Mouse (Mus musculus) gastrocnemius, postnatal 14 days (tissue): ENCODE results near the gene RPS10-NUDT3. TPM values are rescaled to one million over a fixed set of nuclear protein-coding genes. Genes with fewer than 3 reads are reported as not detected.
A peak's percentile ranks its signal among the peaks of the same experiment; 100 is the strongest.

Source experiments
- DNase-seq: peaks from one replicate; pipeline ENCODE4 v3.0.0; 2021; ENCODE audit warnings: mixed read lengths
- intact Hi-C: fragments of 180-260 bp; cut with DNase I; formaldehyde crosslinking; loops from one replicate; pipeline ENCODE4 v1.15.1; 2025; ENCODE audit warnings: low total_unique reads
- total RNA-seq, 2 experiments: library from RNA; stranded (reverse); gene quantifications; 2 replicates each; pipeline ENCODE4 v1.2.3; 2021

The RPS10-NUDT3 gene
- total RNA-seq, 2 experiments from 2014 or later, result not detected

DNA sequence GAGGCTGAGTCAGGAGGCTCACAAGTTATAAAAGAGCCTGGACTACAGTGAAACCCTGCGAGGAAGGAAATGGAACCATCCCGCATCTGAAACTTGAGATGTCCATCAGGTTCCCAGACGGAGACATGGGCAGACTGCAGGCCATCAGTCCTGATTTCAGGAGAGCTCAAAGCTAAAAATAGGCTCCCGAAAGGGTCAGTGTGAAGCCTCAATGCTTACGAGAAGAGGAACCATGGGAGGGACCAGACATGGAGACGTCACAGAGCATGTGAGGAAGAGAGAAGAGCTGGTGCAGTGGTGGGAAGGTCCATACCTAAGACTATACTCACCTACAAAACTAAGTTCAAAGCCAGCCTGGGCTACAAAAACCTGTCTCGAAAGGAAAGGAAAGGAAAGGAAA is 19.6 kb downstream of the RPS10-NUDT3 start:
- no peak for DNase-seq
- intact Hi-C loops, result no loop called here

DNA sequence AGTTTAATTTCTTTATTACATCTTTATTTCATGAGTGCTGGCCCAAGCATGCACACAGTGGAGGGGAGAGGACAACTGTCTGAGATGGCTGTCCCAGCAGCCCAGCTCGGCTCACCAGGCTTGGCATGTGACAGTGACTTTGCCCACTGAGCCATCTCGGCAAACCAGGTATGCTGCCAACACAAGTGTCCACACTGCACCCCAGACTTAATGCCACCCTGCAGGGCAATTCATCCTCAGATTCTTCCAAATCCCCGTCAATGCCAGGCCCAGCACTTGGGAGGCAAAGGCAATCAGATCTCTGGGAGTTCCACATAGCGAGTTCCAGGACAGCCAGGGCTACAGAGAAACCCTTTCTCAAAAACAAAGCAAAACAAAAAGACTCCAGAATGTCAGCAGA is 22.0 kb downstream of the RPS10-NUDT3 start:
- intact Hi-C loops, result no loop called here
- no peak for DNase-seq

- intact Hi-C loops, result no loop called here
- DNase-seq, result no peak
Observed at GRCm38 (mm10) chr17:27611994-27612393, 23.0 kb downstream of the RPS10-NUDT3 start.

- intact Hi-C loops, result no loop called here
- no peak for DNase-seq
Observed at GRCm38 (mm10) chr17:27611519-27611884, 23.5 kb downstream of the RPS10-NUDT3 start.

DNA sequence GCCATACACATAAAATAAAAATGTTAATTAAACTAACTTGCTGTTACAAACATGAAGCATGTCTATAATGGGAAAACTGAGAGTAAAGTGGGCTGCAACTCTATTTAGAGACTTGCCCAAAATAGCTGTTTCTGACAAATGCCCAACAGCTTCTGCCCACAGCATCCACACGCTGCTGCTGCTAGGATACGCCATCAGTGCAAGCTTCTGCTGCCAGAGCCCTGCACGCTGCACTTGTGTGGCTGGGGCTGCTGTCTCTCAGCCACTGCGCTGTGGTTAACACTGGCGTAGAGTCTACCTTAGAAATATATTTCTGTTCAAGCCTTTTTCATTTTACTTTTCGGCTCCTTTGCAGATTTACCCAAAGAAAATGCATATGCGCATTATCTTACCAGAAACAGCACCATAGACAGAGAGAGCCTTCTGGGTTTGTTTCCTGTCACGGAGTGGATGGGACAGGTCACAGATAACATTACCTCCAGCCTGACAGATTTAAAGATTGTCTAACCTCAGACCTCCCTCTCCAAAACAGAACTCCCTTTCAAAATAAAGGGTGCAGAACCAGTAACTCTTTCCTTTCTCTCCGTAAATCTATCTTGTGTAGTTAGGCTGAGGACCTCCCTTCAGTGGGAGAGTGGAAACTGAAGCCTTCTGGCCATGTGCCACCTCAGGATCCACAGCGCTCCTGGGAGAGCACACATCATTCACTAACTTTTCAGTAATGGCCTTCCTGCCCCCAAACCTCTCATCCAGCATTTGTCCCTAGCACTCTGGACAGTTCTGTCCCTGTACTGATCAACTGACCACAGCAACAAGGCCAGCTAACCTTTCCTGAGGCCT is 24.1 kb downstream of the RPS10-NUDT3 start:
- no peak for DNase-seq
- intact Hi-C loops, result no loop called here

DNA sequence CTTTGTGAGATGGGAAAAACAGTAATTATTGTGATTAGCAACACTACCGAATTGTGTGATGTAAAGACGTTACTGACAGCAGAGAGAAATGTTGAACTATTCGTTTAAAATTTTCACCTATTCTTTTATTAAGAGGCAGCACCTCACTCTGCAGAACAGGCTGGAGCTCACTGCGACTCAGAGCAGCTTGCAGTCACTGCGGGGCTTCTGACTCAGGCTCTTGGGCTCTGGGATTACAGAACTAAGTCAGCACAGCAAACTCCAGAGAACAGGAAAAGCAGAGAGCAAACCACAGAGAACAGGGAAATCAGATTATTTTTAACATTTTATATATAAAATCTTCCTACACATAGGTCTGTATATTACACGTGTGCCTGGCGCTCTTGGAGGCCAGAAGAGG is 25.4 kb downstream of the RPS10-NUDT3 start:
- intact Hi-C loops, result no loop called here
- DNase-seq, result no peak

GRCm38 (mm10) chr17:27603522-27604234 is 31.3 kb downstream of the RPS10-NUDT3 start:
- DNase-seq, result peak; percentile 59
- intact Hi-C loops, result no loop called here

DNA sequence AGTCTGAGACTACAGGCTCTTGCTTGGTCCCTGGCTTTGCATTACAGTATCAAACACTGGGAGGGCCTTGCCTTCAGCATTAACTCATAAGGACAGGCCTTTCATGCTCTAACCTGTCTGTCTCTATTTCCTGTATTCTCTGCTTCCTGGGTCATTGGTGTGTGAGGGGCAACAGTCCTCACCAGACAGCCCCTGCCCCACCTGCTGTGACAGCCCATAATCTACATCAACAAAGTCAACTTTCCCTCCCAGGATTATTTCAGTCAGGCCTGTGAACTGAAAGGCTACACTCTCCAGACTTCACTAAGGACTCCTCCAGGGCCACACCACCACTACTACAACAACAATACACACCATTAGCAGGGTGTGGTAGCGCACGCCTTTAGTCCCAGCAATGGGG is 32.0 kb downstream of the RPS10-NUDT3 start:
- DNase-seq, result no peak
- intact Hi-C loops, result no loop called here

DNA sequence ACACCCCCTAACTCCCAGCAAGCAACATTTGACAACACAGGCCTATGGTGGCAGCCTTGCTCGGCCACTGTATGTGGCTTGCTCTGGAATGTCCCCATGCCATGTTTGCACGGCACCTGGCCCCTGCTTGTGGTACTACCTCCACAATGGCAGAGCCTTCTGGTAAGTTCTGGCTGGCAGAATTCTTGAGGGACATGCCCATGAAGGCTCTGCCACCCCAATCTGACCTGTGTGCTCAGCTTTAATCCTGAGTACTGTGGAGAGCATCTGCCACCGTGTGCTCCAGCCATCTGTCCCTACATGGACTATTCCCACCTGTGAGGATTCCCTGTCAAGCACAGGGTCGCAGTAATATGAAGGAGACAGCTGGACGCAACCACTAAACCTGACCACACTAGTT is 34.2 kb downstream of the RPS10-NUDT3 start:
- intact Hi-C loops, result no loop called here

GRCm38 (mm10) chr17:27600286-27600685 is 34.7 kb downstream of the RPS10-NUDT3 start:
- DNase-seq, result no peak
- intact Hi-C loops, result no loop called here

More for the DNA sequence above, 34.2 kb downstream of the RPS10-NUDT3 start:
- DNase-seq, result no peak

DNA sequence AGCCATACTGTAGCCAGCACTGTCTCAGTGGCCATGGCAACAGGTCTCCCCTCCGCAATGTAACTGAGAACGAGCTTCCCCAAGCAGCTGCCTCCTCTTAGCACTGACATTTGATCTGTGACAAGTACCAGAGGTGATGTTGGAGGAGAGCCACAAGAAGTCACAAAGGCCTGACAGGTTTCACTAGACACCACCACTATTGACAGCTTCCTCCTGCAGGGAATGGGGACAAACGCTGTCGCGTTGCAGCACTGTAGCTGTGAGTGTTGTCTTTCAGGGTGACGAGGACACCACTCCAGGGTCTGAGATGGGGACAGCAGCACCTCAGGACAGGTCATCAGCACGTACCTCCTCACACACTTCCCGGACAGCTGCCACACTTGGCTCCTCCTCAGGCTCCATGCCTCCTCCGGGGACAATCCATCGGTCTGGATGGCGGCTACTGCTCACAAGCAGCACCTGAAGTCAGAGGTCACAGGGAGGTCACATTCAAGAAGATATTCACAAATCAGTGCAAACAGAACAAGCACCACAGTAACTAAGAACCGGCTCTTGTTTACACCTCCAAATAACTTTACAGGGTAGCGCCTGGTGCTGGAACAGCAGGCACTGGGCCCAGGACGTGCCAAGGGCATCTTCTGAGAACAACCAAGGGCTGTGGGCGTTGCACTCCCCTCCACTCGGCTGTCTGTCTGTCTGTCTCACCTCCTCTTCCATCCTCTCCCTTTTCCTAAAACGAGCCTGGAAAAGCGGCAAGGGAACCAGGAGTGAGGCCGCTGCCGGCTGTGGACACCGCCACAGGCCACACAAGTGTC is 38.4 kb downstream of the RPS10-NUDT3 start:
- intact Hi-C loops, result no loop called here
- no peak for DNase-seq

- intact Hi-C loops, result no loop called here
- DNase-seq, result no peak
Observed at GRCm38 (mm10) chr17:27595659-27596375, 39.2 kb downstream of the RPS10-NUDT3 start.

GRCm38 (mm10) chr17:27592565-27592910 is 42.5 kb downstream of the RPS10-NUDT3 start:
- DNase-seq, result no peak
- intact Hi-C loops, result no loop called here

GRCm38 (mm10) chr17:27591826-27592564 is 43.0 kb downstream of the RPS10-NUDT3 start:
- DNase-seq, result no peak
- intact Hi-C loops, result no loop called here

GRCm38 (mm10) chr17:27588231-27588630 is 46.8 kb downstream of the RPS10-NUDT3 start:
- no peak for DNase-seq
- intact Hi-C loops, result no loop called here

DNA sequence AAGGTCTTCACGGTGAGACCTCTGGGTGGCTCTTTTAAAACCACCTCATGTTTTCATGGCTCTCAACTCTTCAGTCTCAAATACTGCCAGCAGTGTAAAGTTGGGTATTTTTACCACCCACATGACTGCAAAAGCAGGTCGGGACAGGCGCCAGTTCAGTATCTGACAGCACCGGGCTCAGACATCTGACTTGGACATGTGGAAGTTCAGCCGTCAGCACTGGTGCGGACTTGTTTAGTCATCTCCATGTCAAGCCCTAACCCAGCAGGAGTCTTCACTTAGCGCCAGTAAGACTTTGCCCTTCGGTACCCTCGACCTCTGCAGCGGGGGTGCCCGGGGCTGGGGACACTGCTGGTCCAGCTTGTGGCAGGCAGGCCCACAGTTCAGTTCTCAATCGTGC is 47.8 kb downstream of the RPS10-NUDT3 start:
- DNase-seq, result peak; percentile 67
- intact Hi-C loops, result no loop called here

DNA sequence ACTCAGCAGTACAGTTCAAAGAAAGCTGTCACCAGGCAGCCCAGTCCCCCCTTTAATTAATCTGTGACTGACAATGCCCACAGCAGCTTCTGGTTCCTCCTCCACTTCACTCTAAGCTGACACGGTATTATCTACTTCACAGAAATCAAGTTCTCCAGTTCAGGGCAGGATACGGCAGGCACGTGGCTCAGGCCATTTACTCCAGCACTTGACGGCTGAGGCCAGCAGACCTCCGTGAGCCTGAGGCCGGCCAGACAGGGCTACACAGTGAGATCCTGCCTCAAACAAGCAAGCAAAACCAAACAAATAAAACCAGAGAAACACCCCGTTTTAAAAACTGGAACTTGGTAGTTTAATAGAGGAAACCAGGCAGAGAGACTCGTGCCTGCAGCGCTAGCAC is 48.4 kb downstream of the RPS10-NUDT3 start:
- DNase-seq, result no peak
- intact Hi-C loops, result no loop called here

GRCm38 (mm10) chr17:27583185-27583894 is 51.7 kb downstream of the RPS10-NUDT3 start:
- intact Hi-C loops, result no loop called here
- no peak for DNase-seq
